Mouse (Mus musculus) bone marrow, adult 2 months (tissue): Measurements from ENCODE around the gene Unc13d. TPM values are rescaled to one million over a fixed set of nuclear protein-coding genes. Genes with fewer than 3 reads are reported as not detected.
A peak's percentile ranks its signal among the peaks of the same experiment; 100 is the strongest.
"Not testable (repeated sequence)": the region's sequence is repeated elsewhere in the genome, so short reads cannot be mapped to it uniquely, and the experiment has no call there.

ENCODE experiments used
- H3K27ac ChIP-seq: fragments of 200-500 bp; 2 replicates; pipeline ENCODE4 v1.5.1; 2012; ENCODE audit warnings: low read depth, mild to moderate bottlenecking, control low read depth, inconsistent platforms, low read length; ENCODE audit not compliant: control insufficient read depth, poor library complexity, insufficient read depth
- H3K4me1 ChIP-seq: fragments of 200-500 bp; 2 replicates; pipeline ENCODE4 v1.6.1; 2011; ENCODE audit warnings: low read length; ENCODE audit not compliant: control insufficient read depth, insufficient read depth
- H3K4me3 ChIP-seq: fragments of 200-500 bp; replicated peaks from 2 replicates; pipeline ENCODE3; 2011; ENCODE audit warnings: mild to moderate bottlenecking, low read depth, low read length, control low read depth; ENCODE audit not compliant: control insufficient read depth
- CTCF ChIP-seq: fragments of 200-500 bp; IDR thresholded peaks from 2 replicates; pipeline ENCODE4 v1.5.1; 2011; ENCODE audit warnings: low read length, control low read depth; ENCODE audit not compliant: control insufficient read depth, insufficient read depth
- POLR2A ChIP-seq: fragments of 200-500 bp; IDR thresholded peaks from 2 replicates; pipeline ENCODE4 v1.6.1; 2011; ENCODE audit warnings: low read depth, mild to moderate bottlenecking, control low read depth, low read length, borderline replicate concordance; ENCODE audit not compliant: control insufficient read depth
- WGBS: fragments of 180-500 bp; shearing (Covaris S2); methylation state at CpG from one replicate; pipeline ENCODE4 v1.1.7; 2018; 5-methylcytosine and 5-hydroxymethylcytosine counted together
- polyA plus RNA-seq: library from polyadenylated mRNA; stranded (reverse); fragments of >200 nt; gene quantifications from 2 replicates; pipeline ENCODE4 v1.2.4, GENCODE M21; 2011; ENCODE audit warnings: low replicate concordance; ENCODE audit not compliant: missing spikeins, insufficient read depth, insufficient read length

Unc13d gene
- polyA plus RNA-seq, 1 experiment = 63.0 TPM

- H3K27ac ChIP-seq = no peak overlapping the region
- no peak for TF ChIP-seq POLR2A
- TF ChIP-seq CTCF = no peak
- 90% methylated on average over 3 of the region's 3 CpGs for WGBS
- peaks cover 2% of the 10 kb centered on the region for H3K4me1 ChIP-seq
- H3K4me3 ChIP-seq = no peak overlapping the region
Measured at GRCm38 (mm10) chr11:116025056-116025845, 52.5 kb downstream of the Unc13d start.

- Histone ChIP-seq H3K4me1 (peaks cover 2% of the 10 kb centered on the region), H3K27ac (peak overlapping the region; percentile 99), H3K4me3 (peak overlapping the region; percentile 97)
- WGBS = under 1% methylated on average over 37 of the region's 37 CpGs
- peak; percentile 100 for TF ChIP-seq POLR2A
- no peak for TF ChIP-seq CTCF
Measured at GRCm38 (mm10) chr11:116024356-116024808, 53.4 kb downstream of the Unc13d start.

DNA sequence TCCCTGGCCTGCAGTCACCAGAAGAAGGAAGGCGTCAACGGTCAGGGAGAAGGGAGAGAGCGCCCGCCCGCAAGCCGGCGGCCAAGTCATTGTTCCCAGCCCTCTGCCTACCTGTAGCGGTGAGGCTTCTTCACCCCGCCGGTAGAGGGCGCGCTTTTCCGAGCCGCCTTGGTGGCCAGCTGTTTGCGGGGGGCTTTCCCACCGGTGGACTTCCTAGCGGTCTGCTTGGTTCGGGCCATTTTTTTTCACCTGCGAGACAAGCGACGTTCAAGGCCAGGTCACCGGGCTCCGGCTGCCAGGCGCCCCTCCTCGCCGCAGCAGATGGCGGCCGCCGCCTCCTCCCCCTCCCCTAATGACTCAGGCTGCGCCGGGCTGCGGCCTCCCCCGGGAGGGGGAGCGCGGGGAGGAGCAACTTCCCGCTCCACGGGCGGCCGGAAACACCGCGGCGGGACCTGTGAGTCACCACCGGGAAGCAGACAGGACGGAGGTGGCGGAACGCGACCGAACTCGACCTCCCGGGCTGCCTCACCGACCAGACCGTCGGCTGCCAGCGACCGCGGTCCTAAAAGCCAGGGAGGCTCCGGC lies 53.9 kb downstream of the Unc13d start:
- H3K4me3 ChIP-seq = peak overlapping the region; percentile 97
- H3K27ac ChIP-seq = peak overlapping the region; percentile 99
- TF ChIP-seq POLR2A (peak; percentile 52; the same call in 1 of the 2 replicates), CTCF (peak; percentile 70)
- peaks cover 2% of the 10 kb centered on the region for H3K4me1 ChIP-seq
- WGBS = 1% methylated on average over 57 of the region's 57 CpGs

- WGBS = 1% methylated on average over 18 of the region's 18 CpGs
- not testable (repeated sequence) for H3K4me1 ChIP-seq
- peak overlapping the region; percentile 97 for H3K4me3 ChIP-seq
- H3K27ac ChIP-seq = peak overlapping the region; percentile 99
Measured at GRCm38 (mm10) chr11:116023074-116023770, 54.5 kb downstream of the Unc13d start.

DNA sequence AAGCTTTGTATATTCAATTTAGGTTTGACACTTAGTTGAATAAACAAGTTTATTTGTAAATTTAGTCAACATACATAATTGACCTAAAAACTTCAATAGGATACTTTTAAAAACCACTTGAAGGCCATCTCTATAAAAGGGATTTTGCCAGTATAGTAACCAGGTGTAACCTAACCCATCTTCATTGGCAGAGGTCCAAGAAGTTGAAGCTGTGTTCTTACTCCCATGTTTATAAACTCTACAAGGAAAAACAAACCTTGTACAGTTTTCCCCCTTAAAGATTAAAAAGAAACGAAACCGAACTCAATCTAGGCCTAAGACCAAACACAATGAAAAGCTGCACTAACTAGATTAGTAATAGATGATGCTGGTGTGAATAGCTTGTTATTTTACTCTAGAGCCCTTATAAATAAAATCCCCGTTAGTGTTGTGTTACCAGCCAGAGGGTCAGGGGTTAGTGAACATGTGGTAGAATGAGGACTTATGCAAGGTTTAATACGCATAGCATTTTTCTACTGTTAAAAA lies 55.4 kb downstream of the Unc13d start:
- no peaks in the 10 kb centered on the region for H3K4me1 ChIP-seq
- no peak overlapping the region for H3K27ac ChIP-seq
- H3K4me3 ChIP-seq = no peak overlapping the region
- WGBS = 49% methylated on average over 4 of the region's 4 CpGs
- TF ChIP-seq POLR2A = no peak
- TF ChIP-seq CTCF = no peak

DNA sequence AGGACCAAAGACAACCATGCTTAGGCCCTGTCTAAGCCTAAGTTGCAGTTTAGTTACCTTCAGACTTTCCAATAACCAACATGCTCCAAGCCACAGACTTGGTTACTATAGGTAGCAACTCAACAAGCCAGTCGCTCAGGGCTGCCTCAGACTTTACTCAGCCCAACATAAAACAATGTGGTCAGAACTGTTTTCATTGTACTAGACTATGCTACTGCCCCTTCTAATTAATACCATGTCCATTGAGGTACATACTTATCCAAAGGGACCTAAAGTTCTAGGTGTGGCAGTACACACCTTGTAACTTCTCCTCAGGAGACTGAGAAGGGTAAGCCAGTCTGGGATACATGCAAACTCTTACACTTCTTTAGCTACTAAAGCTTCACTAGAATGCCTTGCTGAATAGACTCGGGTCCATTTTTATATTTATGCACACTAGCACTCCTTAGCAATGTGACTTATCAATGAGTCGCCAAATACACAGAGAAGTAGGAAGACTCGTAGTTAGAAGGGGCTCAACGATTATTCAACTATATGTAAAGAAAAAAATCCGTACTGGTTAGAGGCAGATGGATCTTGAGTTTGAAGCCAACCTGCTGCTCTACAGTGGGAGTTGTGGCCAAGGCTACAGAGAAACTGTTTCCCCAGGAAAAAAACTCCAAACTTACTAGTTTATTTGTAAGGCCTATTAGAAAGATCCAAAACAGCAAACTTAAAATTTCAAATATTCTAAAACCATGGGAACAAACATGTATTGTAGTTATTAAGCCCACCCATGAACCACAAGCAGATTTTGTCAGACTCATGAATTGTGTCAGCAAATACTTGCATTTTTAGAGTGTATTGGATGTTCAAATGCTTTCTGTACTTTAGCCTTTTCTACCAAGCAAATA lies 56.2 kb downstream of the Unc13d start:
- TF ChIP-seq POLR2A (no peak), CTCF (no peak)
- H3K4me3 ChIP-seq = no peak overlapping the region
- no peak overlapping the region for H3K27ac ChIP-seq
- H3K4me1 ChIP-seq = no peaks in the 10 kb centered on the region
- WGBS = 66% methylated on average over 6 of the region's 6 CpGs

DNA sequence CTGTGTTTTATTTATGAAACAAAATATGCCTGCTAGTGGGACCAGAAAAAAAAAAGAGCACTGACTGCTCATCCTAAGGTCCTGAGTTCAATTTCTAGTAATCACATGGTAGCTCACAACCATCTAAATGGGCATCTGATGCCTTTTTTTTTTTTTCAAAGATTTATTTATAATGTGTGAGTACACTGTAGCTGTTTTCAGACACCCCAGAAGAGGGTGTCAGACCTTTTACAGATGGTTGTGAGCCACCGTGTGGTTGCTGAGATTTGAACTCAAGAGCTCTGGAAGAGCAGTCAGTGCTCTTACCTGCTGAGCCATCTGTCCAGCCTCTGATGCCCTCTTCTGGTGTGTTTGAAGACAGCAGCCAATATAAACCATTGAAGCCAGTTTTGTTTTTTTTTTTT lies 57.2 kb downstream of the Unc13d start:
- TF ChIP-seq CTCF (no peak), POLR2A (no peak)
- Histone ChIP-seq H3K4me3 (no peak overlapping the region), H3K27ac (no peak overlapping the region), H3K4me1 (no peaks in the 10 kb centered on the region)
- 17% methylated on average over 1 of the region's 1 CpGs for WGBS

DNA sequence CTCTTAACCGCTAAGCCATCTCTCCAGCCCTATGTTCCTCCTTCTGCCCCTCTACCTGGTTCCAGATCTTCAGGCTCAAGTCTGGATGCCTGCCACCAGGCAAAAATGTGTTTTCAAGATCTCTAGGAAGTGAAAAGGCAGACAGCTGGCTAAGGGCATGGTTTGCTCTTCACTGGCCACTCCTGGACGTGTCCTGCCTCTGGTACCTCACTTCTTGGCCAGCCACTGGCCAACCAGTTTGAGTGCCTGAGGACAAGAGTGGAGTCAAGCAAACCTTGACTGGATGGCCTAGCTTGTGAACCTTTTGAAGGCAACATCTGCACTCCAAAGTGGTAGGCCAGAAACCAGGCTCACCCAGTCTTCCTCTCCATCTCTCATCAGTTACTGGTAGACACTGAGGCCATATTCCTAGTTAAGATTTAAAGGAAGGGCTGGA lies 57.8 kb downstream of the Unc13d start:
- TF ChIP-seq POLR2A = no peak
- no peak for TF ChIP-seq CTCF
- Histone ChIP-seq H3K4me3 (no peak overlapping the region), H3K4me1 (no peaks in the 10 kb centered on the region), H3K27ac (peak overlapping the region; percentile 38; the same call in 1 of the 2 replicates)
- WGBS = 87% methylated on average over 2 of the region's 2 CpGs
